Comparison of ENCODE assay signal across 8 mouse cellular contexts in the genomic region with DNA sequence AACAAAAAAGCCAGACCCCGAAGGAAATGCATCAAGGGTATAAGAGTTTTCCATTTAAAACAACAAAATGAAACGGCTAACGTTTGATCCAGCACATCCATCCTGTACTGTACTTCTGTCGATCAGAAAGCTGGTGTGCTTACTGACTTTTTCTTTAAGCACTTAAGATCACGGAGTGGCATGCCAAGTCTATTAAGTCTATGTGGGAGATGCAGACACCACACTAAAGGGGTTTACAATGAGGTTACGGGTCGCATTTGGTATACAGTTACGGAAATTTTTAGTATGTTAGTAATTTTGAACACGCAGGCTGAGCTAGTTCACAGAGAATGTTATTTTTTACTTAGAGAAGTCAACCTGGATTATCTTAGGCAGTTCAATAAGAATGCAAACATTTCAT. TPM values are rescaled to one million over a fixed set of nuclear protein-coding genes. Genes with fewer than 3 reads are reported as not detected.
A peak's percentile ranks its signal among the peaks of the same experiment; 100 is the strongest.
DNase-seq lines count a peak whose midpoint lies in the region; ATAC-seq and TF ChIP-seq lines count a peak whose summit lies in the region.

No protein-coding gene starts in this region.

- peak overlapping the region; percentile 72; the same call in 1 of the 2 replicates for H3K9ac ChIP-seq in forebrain, embryonic 13.5 days
- peak overlapping the region; percentile 78 for H3K9ac ChIP-seq in liver, embryonic 15.5 days

- intact Hi-C loops in heart, postnatal 36 days (cut with DNase I) = loop anchor here (10.0 kb wide), 1 partner anchor 160 kb away; a partner anchor contains a TSS
- intact Hi-C loops in left cerebral cortex, postnatal 10 days (cut with DNase I) = loop anchor here (10.0 kb wide), 1 partner anchor 350 kb away; no protein-coding TSS in a partner anchor

- H3K36me3 ChIP-seq in C2C12 (ENCODE audit: control insufficient read depth, insufficient read depth) = no peaks in the 10 kb centered on the region
- H3K36me3 ChIP-seq in forebrain, embryonic 13.5 days (ENCODE audit: poor library complexity, severe bottlenecking) = peaks cover 7% of the 10 kb centered on the region
- 0 out of 2 replicates have a peak, but pooled peaks cover 9% of the 10 kb centered on the region for H3K36me3 ChIP-seq in liver, embryonic 15.5 days (replicated peaks)

- no peak overlapping the region for H3K27ac ChIP-seq in forebrain, embryonic 13.5 days
- peak overlapping the region; percentile 3; the same call in 1 of the 2 replicates for H3K27ac ChIP-seq in liver, embryonic 15.5 days (replicated peaks)

- peaks cover 20% of the 10 kb centered on the region for H3K79me2 ChIP-seq in C2C12 (ENCODE audit: control insufficient read depth, insufficient read depth)

- peak overlapping the region; percentile 81 for H3K4me2 ChIP-seq in forebrain, embryonic 13.5 days
- H3K4me2 ChIP-seq in liver, embryonic 15.5 days = peak overlapping the region; percentile 95

- TF ChIP-seq CTCF in C2C12 (IDR thresholded peaks at IDR 0.05; ENCODE audit: control insufficient read depth, insufficient read depth, insufficient read length) = no peak

- peaks cover 12% of the 10 kb centered on the region for H3K79me3 ChIP-seq in C2C12 (ENCODE audit: low read depth)

- H3ac ChIP-seq in C2C12 (ENCODE audit: control insufficient read depth, insufficient read length, low read depth) = peak overlapping the region; percentile 54

- DNase-seq in heart, adult 11 months = peak; percentile 55
- no peak for DNase-seq in heart, postnatal 36 days
- no peak for DNase-seq in left cerebral cortex, postnatal 10 days (ENCODE audit: extremely low spot score in 1 of 2, low spot score in 2 of 2)
- no peak for DNase-seq in urinary bladder, postnatal 36 days (ENCODE audit: low spot score in 2 of 2)

- no peaks in the 10 kb centered on the region for H3K9me3 ChIP-seq in forebrain, embryonic 13.5 days (replicated peaks)
- H3K9me3 ChIP-seq in liver, embryonic 15.5 days (replicated peaks) = no peaks in the 10 kb centered on the region

- no peak for ATAC-seq in forebrain, embryonic 13.5 days
- no peak for ATAC-seq in liver, embryonic 15.5 days (ENCODE audit: insufficient read depth)
- ATAC-seq in cerebellum, adult (ENCODE audit: insufficient number of reproducible peaks, low FRiP score, low TSS enrichment) = no peak

- peak overlapping the region; percentile 86 for H3K4me3 ChIP-seq in C2C12 (ENCODE audit: insufficient read depth, poor library complexity, severe bottlenecking)
- H3K4me3 ChIP-seq in forebrain, embryonic 13.5 days = peak overlapping the region; percentile 82
- H3K4me3 ChIP-seq in liver, embryonic 15.5 days (replicated peaks) = peak overlapping the region; percentile 82

- H3K27me3 ChIP-seq in C2C12 (ENCODE audit: control insufficient read depth, insufficient read depth, insufficient read length) = no peaks in the 10 kb centered on the region
- H3K27me3 ChIP-seq in forebrain, embryonic 13.5 days = no peaks in the 10 kb centered on the region
- no peaks in the 10 kb centered on the region for H3K27me3 ChIP-seq in liver, embryonic 15.5 days

- 51% methylated on average over 9 of the region's 9 CpGs for WGBS in forebrain, embryonic 13.5 days
- WGBS in liver, embryonic 15.5 days (ENCODE audit: insufficient replicate concordance) = 31% methylated on average over 9 of the region's 9 CpGs

- peaks cover 21% of the 10 kb centered on the region for H3K4me1 ChIP-seq in forebrain, embryonic 13.5 days
- H3K4me1 ChIP-seq in liver, embryonic 15.5 days (replicated peaks) = peaks cover 26% of the 10 kb centered on the region

TF ChIP-seq in C2C12, 6 proteins besides CTCF, POLR2A, EP300 and RAD21:
- TF ChIP-seq FOSL1 (IDR thresholded peaks at IDR 0.05; ENCODE audit: insufficient read depth, low read length, poor library complexity, severe bottlenecking) = no peak
- TF ChIP-seq MYOD1 (IDR thresholded peaks at IDR 0.05; ENCODE audit: control insufficient read depth, insufficient read length, low read depth) = no peak
- TF ChIP-seq USF1 (IDR thresholded peaks at IDR 0.05; ENCODE audit: low read depth) = no peak
- no peak for TF ChIP-seq CEBPB (IDR thresholded peaks at IDR 0.05; ENCODE audit: low read depth)
- TF ChIP-seq MAX (IDR thresholded peaks at IDR 0.05) = no peak
- TF ChIP-seq MYOG (IDR thresholded peaks at IDR 0.05; ENCODE audit: control insufficient read depth, extremely low read depth, insufficient read length) = no peak

RNA-seq across cellular contexts. Expression of a gene that starts 0.4 kb away (rescaled TPM):
- 1 to 10 TPM; 5.0 to 5.2 TPM for total RNA-seq in heart, postnatal 36 days (2021)
- 2.0 TPM for polyA plus RNA-seq in C2C12 (2012; fragmentation: generic; extraction: Trizol)
- polyA plus RNA-seq in forebrain, embryonic 13.5 days (2015; fragmentation: Nextera tagmentation; extraction: Ambion mirVana) = 39.8 and 40.9 TPM in 2 replicates
- 14.7 and 16.2 TPM in 2 replicates for polyA plus RNA-seq in liver, embryonic 15.5 days (2015; fragmentation: Nextera tagmentation; extraction: Ambion mirVana)
- 10 to 100 TPM; 15.2 to 18.5 TPM for total RNA-seq in left cerebral cortex, postnatal 10 days (2021)

RNA-seq across cellular contexts. Expression of a gene that starts 0.7 kb away (rescaled TPM):
- total RNA-seq in heart, postnatal 36 days (2021) = 1 to 10 TPM; 4.3 to 5.0 TPM
- polyA plus RNA-seq in C2C12 (2012; fragmentation: generic; extraction: Trizol) = 8.5 TPM
- polyA plus RNA-seq in forebrain, embryonic 13.5 days (2015; fragmentation: Nextera tagmentation; extraction: Ambion mirVana) = 15.7 and 16.4 TPM in 2 replicates
- polyA plus RNA-seq in liver, embryonic 15.5 days (2015; fragmentation: Nextera tagmentation; extraction: Ambion mirVana) = 7.6 and 8.5 TPM in 2 replicates
- 10 to 100 TPM; 13.2 to 13.6 TPM for total RNA-seq in left cerebral cortex, postnatal 10 days (2021)
